Mouse (Mus musculus) thymus, postnatal 4 days (tissue): ENCODE data around the gene Spaca4.

Experiments used
- DNase-seq: peaks from one replicate; pipeline ENCODE4 v3.0.0; 2021

Gene Spaca4

DNA sequence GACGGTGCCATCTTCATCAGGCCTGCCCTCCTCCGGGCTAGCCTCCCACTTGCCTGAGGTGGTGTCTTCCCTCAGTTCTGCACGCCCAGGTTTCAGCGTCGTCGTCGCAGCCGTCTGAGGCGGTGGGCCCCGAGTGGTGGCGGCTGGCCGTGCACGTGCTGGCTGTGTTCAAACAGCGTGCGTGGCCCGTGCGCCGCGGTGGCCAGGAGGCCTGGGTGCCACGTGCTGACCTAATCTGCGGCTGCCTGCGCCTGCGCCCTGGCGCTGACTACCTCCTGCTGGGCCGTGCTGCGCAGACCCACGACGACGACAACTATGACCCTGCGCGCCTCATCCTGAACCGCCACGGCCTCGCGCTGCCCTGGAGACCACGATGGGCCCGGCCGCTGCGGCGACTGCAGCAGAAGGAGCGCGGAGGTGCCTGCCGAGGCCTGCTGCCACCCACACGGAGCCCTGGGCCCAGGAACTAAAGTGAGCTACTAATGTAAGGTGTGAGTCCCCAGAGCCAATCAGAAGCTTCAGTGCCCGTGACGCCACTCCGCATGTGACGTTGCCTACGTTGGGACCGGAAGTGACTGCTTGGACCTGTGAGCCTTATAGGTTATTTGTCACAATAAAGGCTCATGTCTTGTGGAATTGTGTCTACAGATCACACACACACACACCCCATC, 31.6 kb downstream of the Spaca4 start, which contains the start of gene Sec1:
Gene Sec1 (minus strand): TSS at position 482 of the 671 bp plus-strand sequence.
- DNase-seq, result peak; percentile 24

DNA sequence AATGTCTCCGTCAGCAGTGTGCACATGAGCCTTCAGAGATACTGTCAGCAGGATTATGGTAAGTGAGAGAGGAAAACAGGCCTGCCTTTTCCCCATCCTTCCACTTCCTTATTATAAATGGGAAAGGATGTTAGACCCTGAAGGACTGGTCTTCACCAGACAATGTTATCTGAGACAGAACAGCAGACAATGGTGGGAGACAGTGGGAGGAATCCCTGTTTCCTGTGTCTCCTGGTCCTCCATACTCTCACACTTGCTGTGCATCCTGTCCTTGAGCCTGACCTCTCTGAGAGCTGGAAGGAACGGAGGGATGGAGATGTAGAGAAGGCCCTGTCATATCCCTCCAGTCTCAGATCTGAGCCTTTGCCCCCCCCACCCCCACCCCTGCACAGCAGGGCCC, 33.2 kb downstream of the Spaca4 start:
- DNase-seq, result no peak

DNA sequence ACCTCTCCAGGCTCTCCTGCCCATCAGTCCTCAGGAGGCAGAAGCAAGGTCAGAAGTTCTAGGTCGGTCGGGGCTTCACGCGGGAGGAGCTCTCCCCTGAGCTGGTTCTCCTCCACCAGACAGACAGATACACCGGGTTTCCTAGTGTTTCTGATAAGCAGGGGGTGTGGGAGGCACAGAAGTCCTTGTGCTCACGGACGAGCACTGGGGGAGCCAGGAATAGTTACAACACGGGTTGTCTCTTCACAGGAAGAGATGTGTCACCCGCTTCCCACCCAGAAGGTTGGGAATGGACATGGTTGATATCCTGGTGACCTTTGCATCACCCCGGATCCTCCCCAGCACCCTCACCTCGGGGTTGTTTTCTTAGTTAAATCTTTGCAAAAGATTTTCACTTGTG, 35.8 kb downstream of the Spaca4 start:
- DNase-seq, result no peak

DNA sequence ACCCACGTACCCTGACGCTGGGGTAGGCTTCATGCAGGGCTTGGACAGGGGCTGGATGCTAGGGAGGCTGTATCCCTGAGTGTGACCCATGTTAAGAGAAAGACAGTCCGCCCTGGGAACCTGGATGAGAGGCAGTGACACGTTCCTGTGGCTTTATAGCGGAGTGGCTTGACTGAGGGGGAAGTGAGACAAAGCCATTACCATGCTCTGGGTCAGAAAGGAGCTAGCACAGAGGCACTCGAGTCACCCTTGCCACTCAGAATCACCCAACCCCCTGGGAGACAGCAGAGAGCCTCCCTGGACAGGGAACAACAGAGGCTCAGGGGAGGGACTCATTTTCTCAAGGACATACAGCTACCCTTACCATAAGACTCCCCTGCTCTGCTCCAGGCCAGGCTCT, 36.5 kb downstream of the Spaca4 start:
- no peak for DNase-seq

DNA sequence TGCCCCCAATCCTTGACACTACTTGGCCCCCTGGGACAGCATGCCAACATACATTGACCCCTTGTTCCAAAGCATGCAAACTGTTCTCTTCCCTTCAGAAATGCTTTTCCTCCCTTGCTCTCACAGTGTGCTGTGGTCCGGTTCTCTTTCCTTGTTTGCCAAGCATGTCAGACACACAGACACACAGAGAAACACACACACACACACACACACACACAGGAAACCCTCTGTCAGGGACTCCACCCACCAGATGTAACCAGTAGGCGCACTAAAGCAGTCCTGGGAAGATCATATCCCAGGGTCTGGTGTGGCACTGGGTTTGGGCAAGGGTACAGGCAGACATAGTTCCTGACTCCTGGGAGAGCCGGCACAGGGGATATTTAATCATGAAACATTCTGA, 38.8 kb downstream of the Spaca4 start:
- DNase-seq, result no peak

DNA sequence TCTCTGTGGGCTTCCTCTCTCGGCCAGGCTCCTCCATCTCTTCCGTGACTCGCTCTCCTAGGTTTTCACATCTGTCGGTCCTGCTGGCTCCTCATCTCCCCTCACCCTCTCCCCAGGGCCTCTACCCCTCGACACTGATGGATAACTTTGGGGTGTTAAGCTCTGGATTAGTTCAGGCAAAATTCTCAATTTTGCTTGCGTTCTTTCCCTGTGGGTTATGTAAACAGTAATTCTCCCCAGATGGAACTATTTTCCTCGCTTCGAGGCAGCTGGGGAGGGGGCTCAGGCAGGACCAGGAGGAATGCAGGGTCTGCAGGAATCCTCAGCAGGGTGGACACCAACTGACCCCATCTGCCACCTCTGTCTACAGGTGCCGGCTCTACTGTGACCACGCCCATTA, 39.8 kb downstream of the Spaca4 start:
- DNase-seq, result no peak

DNA sequence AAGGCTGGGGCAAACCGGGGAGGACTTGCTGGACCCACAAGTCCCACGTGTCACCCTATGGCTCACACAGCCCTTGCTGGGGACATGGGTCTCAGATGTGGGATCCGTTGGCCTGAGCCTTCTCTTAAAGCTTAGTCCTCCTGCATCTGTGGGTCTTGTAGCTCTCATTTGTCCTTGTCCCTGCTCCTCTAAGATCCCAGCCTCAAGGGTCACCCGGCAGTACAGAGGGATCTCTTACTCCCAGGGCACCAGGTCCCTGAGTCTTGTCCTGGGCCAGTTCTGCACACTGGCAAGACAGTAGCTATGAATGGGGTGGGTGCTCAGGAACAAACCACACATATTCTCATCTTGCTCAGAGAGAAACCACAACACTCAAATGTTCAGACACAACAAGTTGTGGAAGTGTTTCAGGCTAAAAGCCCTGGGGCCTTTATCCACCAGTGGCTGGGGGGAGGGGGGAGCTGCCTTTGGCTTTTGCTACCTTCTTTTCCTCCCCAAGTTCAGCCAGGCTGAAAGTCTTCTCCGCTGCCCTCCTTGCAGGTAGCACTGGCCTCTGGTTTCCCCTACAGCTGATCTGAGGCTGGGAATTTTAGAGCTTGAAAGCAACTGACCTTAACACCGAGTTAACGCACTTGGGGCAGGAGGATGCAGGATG, 42.1 kb downstream of the Spaca4 start, which contains the start of gene Ntn5:
Gene Ntn5 (plus strand): TSS at position 627 of the 655 bp plus-strand sequence.
- DNase-seq, result peak; percentile 57

DNA sequence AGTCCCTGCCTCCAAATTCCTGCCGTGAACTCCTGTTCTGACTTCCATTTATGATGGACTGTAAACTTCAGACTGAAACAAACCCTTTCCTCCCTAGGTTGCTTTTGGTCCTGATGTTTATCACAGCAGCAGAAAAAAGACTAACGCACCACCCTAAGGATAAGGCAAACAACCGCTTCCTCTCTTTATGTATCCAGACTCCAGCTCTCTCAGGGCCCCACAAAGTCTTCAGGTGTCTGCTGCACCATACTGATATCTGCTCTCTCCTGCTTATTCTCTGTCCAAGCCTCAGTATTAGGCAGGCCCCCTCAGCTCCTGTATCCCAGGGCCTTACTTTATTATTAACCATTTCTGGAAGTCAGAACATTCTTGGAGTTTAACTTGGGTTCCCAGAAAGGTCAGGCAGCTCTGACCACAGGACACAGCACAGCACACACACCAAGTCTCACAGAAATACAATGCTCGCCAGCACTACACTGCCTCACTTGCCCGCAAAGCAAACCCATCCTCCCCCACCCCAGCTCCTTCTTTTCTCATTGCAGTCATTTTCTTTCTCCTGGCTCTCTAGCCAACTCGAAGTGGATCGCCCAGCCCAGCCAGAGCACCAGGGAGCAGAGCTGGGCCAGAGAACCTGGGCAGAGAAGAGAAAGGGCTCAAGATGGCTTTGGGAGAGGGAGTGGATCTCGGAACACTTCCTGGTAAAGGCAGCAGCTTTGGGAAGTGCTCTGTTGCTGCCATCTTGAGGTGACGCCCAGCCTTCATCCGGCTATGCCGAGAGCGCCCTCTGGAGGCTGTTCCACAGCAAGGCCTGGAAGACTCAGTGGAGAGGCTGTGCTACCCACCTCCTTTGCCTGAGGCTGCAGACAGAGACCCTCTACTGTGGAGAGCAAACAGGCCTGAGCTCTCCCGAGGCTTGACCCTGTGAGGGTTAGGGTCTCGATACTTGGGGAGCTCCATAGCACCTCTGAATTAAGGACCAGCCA, 43.2 kb downstream of the Spaca4 start:
- DNase-seq, result peak; percentile 95

DNA sequence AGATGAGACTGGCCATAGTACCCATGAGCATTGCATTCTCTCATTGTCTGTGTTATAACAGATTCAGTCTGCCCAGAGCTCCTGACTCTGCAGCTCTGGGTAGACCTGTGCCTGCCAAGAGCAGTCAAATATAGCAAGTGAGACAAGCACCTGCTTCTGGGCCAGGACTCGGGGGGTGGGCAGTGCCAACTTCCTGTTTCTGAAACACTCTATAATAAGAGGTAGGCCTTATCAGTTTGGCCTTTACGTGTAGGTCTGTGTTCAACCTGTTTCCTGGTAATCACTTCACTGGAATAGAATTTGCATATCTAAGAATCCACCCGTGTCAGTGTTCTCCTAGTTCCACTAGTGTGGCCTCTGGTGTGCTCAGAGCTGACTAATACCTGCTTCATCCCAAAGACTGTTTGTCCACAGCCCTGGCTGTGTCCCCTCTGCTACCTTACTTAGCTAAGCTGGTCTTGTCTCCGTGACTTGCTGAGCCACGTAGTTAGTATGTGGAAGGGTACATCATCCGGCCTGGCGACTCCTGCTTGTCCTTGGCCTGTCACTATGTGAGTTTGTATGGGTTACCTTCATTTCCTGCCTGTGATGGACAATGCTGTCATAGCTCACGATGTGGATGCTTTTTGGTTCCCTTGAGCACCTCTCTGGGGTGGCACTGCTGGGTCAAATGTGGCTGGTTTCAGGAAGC, 44.4 kb downstream of the Spaca4 start:
- peak; percentile 32 for DNase-seq

DNA sequence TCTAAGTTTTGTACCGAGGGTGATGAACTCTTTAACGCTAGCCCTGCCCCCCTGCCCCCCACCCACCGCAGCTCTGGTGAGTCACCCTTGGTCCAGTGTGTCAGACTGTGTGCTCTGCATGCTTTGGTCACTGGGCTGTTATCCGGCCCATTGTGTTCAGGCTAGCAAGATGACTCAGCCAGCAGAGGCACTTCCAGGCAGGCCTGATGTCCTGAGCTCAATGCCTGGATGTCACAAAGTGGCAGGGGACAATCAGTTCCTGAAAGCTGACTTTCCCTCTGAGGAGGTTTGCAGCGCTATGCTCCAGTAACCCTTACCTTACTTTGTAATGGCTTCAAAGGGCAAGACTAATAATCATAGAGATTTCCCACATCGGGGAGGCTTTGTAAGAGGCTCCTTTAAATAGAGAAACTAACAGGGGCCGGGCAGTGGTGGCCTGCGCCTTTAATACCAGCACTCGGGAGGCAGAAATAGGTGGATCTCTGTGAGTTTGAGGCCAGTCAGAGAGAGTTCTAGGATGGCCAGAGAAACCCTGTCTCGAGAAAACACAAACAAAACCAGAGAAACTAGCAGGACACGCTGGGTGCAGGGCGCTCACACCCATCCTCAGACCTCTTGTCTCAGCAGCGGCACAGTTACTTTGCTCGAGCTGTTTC, 45.5 kb downstream of the Spaca4 start:
- DNase-seq, result no peak

DNA sequence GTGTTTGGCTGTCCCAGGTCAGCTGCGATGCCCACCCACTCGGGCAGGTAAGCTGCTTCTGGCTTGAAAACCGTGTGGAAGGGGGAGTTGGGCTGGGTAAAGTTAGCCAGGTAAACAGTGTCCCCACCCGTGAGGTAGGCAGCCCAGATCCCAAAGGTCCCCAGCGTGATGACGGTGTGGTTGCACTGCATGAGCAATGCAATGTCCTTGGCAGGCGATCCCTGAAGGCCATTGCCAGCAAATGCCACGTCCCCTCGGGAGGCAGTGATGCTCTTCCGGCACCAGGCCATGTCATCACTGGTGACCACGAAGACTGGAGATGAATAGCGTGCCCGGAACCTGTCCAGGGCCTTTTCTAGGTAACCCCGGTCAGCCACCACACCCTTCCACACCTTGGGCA, 47.1 kb downstream of the Spaca4 start:
- no peak for DNase-seq

DNA sequence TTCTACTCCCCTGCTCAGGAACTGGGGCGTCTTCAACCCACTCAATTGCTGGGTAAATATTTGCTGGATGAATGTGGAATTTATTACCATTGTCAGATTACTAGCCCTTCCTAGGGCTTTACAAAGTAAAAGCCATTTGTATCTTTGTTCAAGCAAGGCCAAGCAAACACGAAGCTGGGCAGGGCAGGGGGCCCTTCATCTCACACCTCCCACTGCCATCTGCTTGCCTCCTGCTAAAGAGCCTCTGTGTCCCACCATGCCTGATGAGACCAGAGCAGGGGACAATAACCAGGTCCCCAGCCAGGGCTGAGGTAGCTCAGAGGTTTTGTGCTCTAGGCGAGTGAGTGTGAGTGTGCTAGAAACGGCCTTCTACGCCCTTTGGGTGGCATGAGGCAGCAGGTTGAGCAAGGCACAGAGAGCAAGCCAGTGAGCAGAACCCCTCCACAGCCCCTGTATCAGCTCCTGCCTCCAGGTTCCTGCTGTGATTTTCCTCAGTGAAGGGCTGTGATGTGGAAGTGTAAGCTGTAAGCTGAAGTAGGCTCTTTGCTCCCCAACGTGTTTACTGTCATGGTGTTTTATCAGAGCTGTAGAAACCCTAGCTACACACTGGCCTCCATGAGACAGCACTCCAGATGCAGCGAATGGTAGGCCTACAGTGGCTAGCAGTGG, 47.9 kb downstream of the Spaca4 start:
- DNase-seq, result no peak
